Mouse (Mus musculus): ENCODE data around the gene Pym1.

The Pym1 gene

DNA sequence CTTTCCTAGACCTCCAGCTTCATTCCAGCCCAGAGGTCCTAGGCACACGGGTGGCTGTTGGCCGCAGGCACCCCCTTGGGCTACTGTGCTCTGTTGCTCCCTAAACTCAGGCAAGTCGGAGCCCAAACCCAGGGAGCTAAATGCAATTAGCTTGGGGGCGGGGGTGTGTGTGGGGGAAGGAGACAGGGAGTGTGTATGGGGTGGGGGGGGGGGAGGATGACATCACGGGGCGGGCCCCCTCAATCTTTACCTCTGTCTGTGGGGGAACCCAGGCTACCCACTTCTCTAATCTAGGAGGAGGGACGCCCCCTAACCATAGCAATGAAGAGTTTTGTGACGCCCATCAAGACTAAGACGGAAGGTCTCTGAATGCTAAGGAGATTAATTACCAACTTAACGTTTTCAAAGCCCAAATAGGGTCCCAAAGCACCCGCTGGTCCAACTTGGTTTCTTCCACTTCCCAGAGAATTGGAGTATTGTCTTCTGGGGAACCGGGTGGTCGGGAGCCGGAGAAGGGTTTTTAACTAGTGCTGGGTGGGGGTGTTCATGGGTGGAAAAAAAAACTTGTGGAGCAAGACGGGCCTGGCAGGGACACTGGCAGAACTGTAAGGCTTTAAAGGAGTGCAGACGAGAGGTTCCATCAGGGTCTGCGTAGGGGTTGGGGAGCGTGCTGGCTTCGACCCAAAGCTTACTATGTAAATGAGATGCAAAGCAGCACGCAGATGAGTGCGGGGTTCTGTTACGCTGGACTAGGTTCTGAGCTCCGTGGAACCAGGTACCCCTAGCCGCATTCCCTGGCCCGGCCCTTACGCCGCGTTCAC is 56.8 kb downstream of the Pym1 start, which contains the start of gene Tmem198b:
Gene Tmem198b, minus strand, starts transcription at position 100 of the 821 bp plus-strand sequence.
- DNase-seq (ENCODE audit: low read depth): peak; percentile 86

DNA sequence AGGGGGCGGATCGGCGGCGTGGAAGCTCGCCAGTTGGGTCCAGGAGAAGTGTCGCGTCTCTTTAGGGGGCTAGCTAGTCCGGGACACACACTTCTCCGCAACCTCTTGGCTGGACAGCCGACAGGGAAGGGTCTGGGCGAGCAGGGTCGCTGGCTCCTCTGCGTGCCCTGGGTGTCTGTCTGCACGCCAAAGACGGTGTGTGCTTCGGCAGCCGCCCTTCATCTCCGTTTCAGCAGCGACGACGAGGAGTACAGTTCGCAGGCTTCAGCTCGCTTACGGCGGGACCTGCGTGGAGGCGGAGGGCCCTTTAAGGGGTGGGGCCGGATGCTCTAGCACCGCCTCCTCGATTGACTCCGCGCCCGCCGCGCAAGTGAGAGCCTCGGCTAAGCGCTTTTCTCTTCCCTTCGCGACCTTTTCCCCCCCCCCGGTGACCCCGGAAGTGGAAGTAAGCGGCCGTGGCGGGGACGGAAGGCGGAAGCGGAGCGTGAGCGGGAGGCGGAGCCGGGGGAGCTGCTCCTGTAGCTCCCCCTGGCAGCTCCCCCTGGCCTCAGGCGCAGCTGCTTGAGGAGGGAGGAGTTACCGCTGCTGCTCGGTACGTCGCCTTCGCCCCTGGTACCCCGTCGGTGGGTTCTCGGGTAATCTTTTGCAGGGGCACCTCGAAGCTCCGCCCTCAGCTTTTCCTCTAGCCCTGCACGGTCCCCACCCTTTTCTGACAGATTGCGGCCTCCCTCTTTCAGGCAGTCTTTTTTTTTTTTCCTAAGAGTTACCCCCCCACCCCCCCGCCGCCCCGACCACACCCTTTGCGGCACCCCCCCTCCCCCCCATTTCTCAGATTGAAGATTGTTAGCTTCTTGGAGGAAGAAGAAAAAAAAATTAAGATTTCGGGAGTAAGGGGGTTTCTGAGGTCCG is 57.7 kb downstream of the Pym1 start:
- DNase-seq (ENCODE audit: low read depth): peak; percentile 99

DNA sequence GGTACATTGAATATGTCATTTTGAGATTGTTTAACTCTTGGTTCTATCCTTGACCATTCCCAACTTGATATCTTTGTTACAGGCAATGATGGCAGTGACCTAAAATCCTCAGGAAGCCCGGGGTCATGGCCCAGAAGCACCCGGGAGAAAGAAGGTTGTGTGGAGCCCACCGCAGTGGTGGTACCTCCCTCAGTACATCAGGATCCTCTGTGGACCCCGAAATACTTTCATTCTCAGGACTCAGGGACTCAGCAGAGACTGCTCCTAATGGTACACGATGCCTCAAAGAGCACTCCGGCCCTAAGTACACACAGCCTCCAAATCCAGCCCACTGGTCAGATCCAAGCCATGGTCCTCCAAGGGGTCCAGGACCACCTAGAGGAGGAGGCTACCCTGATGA is 58.4 kb downstream of the Pym1 start:
- no peak for DNase-seq (ENCODE audit: low read depth)

DNA sequence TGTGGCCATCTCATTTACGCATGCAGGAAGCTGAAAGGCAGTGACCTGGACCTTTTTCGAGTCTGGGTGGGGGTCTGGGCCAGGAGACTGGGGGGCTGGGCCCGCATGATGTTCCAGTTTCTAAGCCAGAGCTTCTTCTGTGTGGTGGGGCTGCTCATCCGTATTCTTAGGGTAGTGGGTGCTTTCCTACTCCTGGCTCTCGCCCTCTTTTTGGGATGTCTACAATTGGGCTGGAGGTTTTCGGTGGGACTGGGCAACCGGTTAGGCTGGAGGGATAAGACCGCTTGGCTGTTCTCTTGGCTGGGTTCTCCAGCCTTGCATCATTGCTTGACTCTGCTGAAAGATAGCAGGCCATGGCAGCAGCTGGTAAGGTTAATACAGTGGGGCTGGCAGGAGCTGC is 59.3 kb downstream of the Pym1 start:
- DNase-seq (ENCODE audit: low read depth): no peak

Data from 416B (cell line).